Mouse (Mus musculus): ENCODE measurements at regions not wholly inside any gene's neighbourhood (a gene's known extent, or its start where the extent isn't known, plus 50 kb on each side); places are given as distances from the start of the nearest gene placed in this dataset.
A peak's percentile ranks its signal among the peaks of the same experiment; 100 is the strongest.

DNA sequence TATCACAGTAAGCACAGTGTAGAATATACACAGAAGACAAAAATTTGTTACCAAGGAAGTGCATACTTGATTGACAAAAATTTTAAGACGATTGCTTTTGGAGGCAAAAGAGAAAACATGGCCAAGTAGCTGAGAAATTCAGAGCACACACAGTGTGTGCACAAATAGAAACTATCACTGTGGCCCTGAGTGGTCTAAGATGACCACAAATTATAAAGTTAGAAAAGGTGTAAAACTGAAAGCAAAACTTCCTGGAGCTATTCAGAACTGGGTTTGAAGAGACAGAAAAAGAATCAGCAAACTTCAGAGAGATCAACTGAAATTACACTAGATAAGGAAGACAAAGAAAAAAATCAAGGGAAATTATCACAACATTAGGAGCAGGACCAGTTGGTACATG lies 487.6 kb downstream of the Car8 start:
- H3K27ac ChIP-seq (replicated peaks) = no peak overlapping the region
- H3K4me2 ChIP-seq = no peak overlapping the region
- H3K4me3 ChIP-seq = no peak overlapping the region
- WGBS = 83% methylated on average over 1 of the region's 1 CpGs
- no peaks in the 10 kb centered on the region for H3K4me1 ChIP-seq (replicated peaks)
- ATAC-seq (ENCODE audit: low read depth) = no peak
- H3K27me3 ChIP-seq = no peaks in the 10 kb centered on the region
- no peaks in the 10 kb centered on the region for H3K36me3 ChIP-seq
- H3K9me3 ChIP-seq = no peaks in the 10 kb centered on the region
- H3K9ac ChIP-seq = no peak overlapping the region

DNA sequence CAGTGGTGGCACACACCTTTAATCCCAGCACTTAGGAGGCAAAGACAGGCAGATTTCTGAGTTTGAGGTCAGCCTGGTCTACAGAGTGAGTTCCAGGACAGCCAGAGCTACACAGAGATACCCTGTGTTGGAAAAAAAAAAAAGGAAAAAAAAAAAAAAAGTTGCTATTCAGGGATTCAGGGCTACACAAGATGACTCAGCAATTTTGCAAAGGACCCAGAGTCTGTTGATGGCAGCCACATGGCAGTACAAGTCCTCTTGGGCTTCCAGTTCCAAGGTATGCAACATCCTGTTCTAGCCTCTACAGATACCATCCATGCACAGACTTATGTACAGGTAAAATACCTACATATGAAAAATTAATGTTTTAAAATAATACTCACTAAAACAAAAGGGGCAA lies 515.9 kb downstream of the Car8 start:
- Histone ChIP-seq H3K27ac (replicated peaks) (no peak overlapping the region), H3K9ac (no peak overlapping the region), H3K27me3 (no peaks in the 10 kb centered on the region)

DNA sequence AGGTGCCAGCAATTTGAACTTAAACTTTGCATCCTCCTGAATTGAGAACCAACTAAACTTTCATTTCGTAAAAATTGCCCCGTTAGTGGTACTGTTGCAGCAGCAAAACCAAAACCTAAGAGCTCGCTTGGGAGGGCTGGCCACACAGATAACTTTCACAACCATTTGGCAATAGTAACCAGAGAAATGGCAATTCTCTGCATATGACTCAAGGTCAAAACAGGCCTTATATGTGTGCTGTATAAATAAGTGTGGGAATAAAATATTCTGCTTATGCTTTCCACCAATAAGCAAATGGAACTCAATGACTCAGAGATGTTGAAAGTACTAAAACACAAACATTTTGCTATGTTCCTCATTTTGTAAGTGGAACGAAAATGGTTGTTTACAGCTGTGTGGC lies 550.3 kb downstream of the Car8 start:
- H3K4me3 ChIP-seq = no peak overlapping the region

More for the DNA sequence above, 515.9 kb downstream of the Car8 start:
- H3K9me3 ChIP-seq = no peaks in the 10 kb centered on the region
- no peaks in the 10 kb centered on the region for H3K36me3 ChIP-seq
- no peak overlapping the region for H3K4me3 ChIP-seq
- H3K4me1 ChIP-seq (replicated peaks) = no peaks in the 10 kb centered on the region
- no peak for ATAC-seq (ENCODE audit: low read depth)
- H3K4me2 ChIP-seq = no peak overlapping the region

DNA sequence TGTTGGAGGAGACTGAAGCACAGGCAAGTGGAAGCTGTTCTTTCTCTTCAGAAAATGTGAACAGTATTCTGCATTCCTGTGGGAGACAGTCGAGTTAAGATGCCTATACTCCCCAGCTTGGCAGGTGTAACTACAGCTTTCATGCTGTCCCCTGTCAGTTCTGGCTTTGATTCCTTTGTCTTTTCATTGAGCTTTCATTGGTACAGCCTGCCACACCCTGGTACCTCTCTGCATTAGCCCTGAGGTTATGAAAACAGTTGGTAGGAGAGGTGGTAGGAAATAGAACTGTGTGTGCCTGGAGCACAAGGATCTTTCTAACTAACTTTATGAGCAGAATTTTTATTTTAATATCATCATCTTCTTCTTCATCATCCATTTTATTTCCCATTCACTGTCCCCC lies 551.6 kb downstream of the Car8 start:
- no peak overlapping the region for H3K9ac ChIP-seq
- H3K4me3 ChIP-seq = no peak overlapping the region
- 80% methylated on average over 1 of the region's 1 CpGs for WGBS
- H3K27ac ChIP-seq (replicated peaks) = no peak overlapping the region
- no peaks in the 10 kb centered on the region for H3K9me3 ChIP-seq
- no peaks in the 10 kb centered on the region for H3K27me3 ChIP-seq
- H3K4me2 ChIP-seq = no peak overlapping the region
- H3K4me1 ChIP-seq (replicated peaks) = no peaks in the 10 kb centered on the region
- H3K36me3 ChIP-seq = no peaks in the 10 kb centered on the region
- ATAC-seq (ENCODE audit: low read depth) = no peak

More for the DNA sequence above, 550.3 kb downstream of the Car8 start:
- 87% methylated on average over 4 of the region's 4 CpGs for WGBS
- Histone ChIP-seq H3K36me3 (no peaks in the 10 kb centered on the region), H3K4me1 (replicated peaks) (no peaks in the 10 kb centered on the region), H3K9me3 (no peaks in the 10 kb centered on the region; the same call in 1 of the 2 replicates), H3K27me3 (no peaks in the 10 kb centered on the region), H3K27ac (replicated peaks) (no peak overlapping the region), H3K4me2 (no peak overlapping the region), H3K9ac (no peak overlapping the region)
- no peak for ATAC-seq (ENCODE audit: low read depth)

DNA sequence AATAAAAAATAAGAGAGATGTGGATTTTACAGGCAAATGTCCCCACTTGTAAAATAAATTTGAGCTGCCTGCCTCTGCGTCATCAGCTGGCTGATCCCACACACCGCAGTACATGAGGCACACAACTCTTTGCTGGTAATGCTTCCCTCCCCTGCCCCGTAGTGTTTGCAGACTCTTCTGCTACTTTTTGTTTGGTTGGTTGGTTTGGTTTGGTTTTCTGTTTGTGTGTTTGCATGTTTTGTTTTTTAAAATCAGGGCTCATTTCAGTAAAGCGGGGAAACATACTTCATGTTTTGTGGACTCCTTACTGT lies 568.1 kb downstream of the Car8 start:
- ATAC-seq (ENCODE audit: low read depth) = no peak
- H3K27ac ChIP-seq (replicated peaks) = no peak overlapping the region
- 79% methylated on average over 4 of the region's 4 CpGs for WGBS
- H3K36me3 ChIP-seq = no peaks in the 10 kb centered on the region
- H3K4me2 ChIP-seq = no peak overlapping the region
- H3K9ac ChIP-seq = no peak overlapping the region
- H3K4me3 ChIP-seq = no peak overlapping the region
- H3K4me1 ChIP-seq (replicated peaks) = no peaks in the 10 kb centered on the region
- H3K27me3 ChIP-seq = no peaks in the 10 kb centered on the region
- peaks cover 6% of the 10 kb centered on the region; the same call in 1 of the 2 replicates for H3K9me3 ChIP-seq

DNA sequence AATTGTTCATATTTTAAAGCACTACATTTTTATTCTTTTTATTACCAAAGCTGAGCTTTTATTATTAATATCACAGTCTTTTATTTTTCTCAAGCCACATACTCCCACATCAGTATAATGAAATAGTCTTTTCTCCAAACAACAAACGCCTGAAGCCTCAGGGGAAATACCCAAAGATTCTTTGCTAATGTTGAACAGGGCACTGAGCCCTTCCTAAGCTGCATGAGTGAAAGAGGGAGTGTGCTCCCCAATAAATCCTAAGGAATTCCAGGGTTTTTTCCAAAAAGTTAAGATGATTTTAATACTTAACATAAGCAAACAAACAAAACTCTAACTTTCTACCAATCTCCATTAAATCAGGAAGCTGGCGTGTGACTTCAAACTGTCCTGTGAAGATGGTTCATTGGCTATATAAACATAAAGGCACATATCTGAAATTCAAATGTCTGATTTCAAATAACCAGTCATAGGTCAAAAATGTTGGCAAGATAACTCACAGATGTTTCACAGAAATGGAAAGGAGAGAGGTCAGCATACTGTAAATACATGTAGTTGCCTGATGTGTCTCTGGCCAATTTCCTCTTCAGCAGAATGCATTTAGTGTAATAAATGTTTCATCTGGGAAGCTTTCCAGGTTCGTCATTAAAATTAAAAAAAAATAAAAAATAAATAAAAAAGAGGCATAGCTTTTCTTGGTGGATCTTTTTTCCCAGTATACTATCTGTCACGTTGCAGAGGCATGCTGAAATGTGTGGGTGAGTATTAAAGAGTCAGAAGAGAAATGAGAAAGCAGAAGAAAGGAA lies 568.6 kb downstream of the Car8 start:
- no peak overlapping the region for H3K4me3 ChIP-seq
- H3K9me3 ChIP-seq = peaks cover 2% of the 10 kb centered on the region; the same call in 1 of the 2 replicates
- no peak overlapping the region for H3K27ac ChIP-seq (replicated peaks)
- no peak for ATAC-seq (ENCODE audit: low read depth)
- H3K36me3 ChIP-seq = no peaks in the 10 kb centered on the region
- 64% methylated on average over 4 of the region's 4 CpGs for WGBS
- no peak overlapping the region for H3K9ac ChIP-seq
- no peak overlapping the region for H3K4me2 ChIP-seq
- H3K27me3 ChIP-seq = no peaks in the 10 kb centered on the region
- no peaks in the 10 kb centered on the region for H3K4me1 ChIP-seq (replicated peaks)

DNA sequence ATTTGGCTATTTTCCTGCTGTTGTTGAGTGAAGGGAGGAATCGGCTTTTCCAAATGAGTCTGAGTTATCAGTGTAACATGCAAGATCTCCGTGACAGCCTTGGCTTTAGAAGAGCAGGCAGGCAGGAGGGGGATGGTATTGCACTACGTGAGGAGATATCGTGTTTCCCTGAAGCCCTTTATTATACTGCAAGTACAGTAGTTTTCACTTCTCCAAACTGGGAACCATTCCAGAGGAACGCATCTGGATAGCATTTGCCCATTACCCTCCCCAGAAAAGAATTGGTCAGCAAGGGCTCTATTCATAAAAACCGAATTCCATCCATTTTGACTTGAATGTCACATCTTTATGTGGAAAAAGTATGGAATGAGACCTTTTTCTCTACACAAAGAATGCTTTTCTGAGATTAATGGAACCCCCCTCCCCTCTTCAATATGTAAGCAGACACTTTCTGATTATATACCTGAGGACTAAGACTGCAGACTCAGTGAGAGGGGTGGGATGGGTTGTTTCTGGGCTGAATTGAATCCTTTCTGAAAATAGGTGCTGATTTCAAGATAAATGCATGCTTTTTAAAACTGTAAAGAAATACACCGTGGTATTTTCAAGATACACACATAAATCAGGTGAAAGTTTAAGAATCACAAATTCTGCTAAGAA lies 571.8 kb downstream of the Car8 start:
- H3K27ac ChIP-seq (replicated peaks) = no peak overlapping the region
- no peak overlapping the region for H3K4me3 ChIP-seq
- 66% methylated on average over 7 of the region's 7 CpGs for WGBS
- no peak for ATAC-seq (ENCODE audit: low read depth)
- no peaks in the 10 kb centered on the region for H3K4me1 ChIP-seq (replicated peaks)
- no peaks in the 10 kb centered on the region for H3K36me3 ChIP-seq
- no peak overlapping the region for H3K9ac ChIP-seq
- H3K27me3 ChIP-seq = no peaks in the 10 kb centered on the region
- no peaks in the 10 kb centered on the region for H3K9me3 ChIP-seq
- H3K4me2 ChIP-seq = no peak overlapping the region

DNA sequence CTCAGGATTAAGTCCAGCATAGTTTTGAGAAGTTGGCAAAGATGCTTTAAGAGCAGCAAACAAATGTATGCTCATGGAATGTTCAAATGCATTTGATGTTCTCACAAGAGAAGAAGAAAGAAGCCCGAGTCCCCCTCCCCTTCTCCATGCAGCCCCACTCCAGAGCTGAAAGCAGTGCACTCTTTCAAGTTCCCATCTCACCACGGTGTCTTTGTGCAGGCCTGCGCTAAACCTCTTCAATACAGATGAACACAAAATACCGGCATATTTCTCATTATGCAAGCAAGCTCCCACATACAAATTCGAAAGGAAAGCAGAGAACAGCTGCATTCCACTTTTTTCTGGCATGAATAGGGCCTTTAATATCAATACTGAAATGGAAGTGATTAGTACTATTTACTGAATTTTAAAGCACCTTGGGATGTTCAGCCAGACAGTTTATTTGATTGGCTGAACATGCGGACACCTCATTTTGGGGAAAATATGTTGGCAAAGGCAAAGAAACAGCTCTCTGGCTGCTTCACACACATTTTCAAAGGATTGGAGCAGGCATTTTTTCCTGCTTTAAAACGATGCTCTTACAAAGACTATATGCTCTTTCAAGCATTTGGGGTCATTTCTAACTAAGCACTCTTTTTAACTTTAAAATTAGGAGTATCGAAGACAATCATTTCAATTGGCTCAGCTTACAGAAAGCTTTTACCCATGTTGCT lies 595.8 kb downstream of the Car8 start:
- Histone ChIP-seq H3K27me3 (no peaks in the 10 kb centered on the region), H3K27ac (replicated peaks) (no peak overlapping the region), H3K9me3 (no peaks in the 10 kb centered on the region), H3K4me1 (replicated peaks) (no peaks in the 10 kb centered on the region), H3K36me3 (no peaks in the 10 kb centered on the region), H3K4me2 (no peak overlapping the region), H3K4me3 (no peak overlapping the region), H3K9ac (no peak overlapping the region)
- WGBS = 74% methylated on average over 8 of the region's 8 CpGs
- no peak for ATAC-seq (ENCODE audit: low read depth)

DNA sequence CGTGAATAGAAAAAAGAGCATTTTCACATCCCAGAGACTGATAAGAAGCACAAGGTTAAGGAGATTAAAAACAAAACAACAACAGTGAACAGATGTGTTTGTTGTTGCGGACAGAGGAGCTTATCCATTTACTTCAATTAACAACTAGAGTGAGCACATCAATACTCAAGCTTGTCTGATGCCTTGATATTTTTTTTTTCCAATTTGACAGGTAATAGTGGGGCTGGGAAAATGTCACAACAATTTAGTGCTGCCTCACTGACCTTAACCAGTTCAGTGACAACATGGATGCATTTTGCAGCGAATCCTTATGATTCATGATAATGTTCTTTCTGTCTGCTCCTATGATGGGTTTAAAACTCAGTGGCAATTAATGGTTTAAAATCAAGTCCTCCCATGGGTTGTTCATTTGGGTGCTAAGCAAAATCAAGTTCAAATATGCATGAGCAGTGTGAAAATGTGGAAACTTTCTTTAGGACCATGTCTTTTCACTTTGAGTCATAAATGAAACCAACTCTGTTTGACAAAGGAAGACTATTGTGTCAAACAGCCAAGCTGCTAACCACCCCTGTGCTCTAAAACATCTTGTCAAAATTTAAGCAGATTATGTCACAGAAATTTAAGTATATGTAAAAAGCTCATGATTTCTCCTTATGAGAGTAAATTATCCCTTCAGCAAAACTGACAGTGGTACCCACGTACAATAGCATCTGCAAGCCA lies 641.0 kb downstream of the Car8 start:
- Histone ChIP-seq H3K27ac (replicated peaks) (no peak overlapping the region), H3K4me3 (no peak overlapping the region), H3K4me2 (no peak overlapping the region), H3K9me3 (no peaks in the 10 kb centered on the region), H3K4me1 (replicated peaks) (no peaks in the 10 kb centered on the region), H3K36me3 (no peaks in the 10 kb centered on the region), H3K9ac (no peak overlapping the region), H3K27me3 (no peaks in the 10 kb centered on the region)
- ATAC-seq (ENCODE audit: low read depth) = no peak
- 79% methylated on average over 4 of the region's 4 CpGs for WGBS

DNA sequence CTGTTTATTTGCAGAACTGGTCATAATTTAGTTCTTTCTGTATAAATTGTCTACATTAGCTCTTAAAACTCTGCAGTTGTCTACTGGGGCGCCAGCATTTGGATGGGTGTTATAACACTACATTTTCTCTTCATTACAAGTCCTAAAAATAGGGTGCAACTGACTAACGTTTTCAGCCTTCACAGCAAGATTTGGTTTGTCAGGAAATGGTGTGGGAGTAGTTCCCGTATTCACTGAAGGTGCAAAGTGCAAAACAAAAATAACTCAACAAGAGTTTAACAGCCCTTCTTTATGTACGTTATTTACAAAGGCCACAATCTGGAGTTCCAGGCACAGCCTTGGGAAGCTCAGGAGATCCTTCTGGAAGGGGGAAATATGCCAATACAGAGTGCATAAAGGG lies 642.7 kb downstream of the Car8 start:
- Histone ChIP-seq H3K36me3 (no peaks in the 10 kb centered on the region), H3K4me2 (no peak overlapping the region), H3K27me3 (no peaks in the 10 kb centered on the region), H3K9ac (no peak overlapping the region), H3K4me3 (no peak overlapping the region), H3K27ac (replicated peaks) (no peak overlapping the region), H3K9me3 (no peaks in the 10 kb centered on the region), H3K4me1 (replicated peaks) (no peaks in the 10 kb centered on the region)
- no peak for ATAC-seq (ENCODE audit: low read depth)
- 74% methylated on average over 4 of the region's 4 CpGs for WGBS

DNA sequence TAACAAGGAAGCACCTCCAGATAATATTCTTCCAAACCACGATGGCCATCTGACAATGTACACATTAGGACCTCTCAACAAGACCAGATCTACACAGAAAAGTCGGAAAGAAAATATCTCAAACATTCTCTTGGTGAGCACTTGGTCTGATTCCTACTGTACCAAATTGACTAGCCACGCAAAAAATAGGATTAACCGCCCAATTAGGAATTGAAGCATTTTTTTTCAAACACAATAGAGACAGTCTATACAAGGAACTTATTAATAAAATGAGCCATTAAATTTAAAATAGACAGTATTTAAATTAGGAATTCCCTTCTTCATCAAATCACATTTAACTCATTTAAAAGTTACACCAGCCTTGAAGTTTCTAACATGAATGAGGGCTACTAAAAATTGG lies 655.0 kb downstream of the Car8 start:
- no peaks in the 10 kb centered on the region for H3K27me3 ChIP-seq
- no peak overlapping the region for H3K27ac ChIP-seq (replicated peaks)
- 88% methylated on average over 4 of the region's 4 CpGs for WGBS
- H3K4me3 ChIP-seq = no peak overlapping the region
- H3K9ac ChIP-seq = no peak overlapping the region
- H3K36me3 ChIP-seq = no peaks in the 10 kb centered on the region
- no peak overlapping the region for H3K4me2 ChIP-seq
- H3K9me3 ChIP-seq = no peaks in the 10 kb centered on the region
- no peak for ATAC-seq (ENCODE audit: low read depth)
- peaks cover 25% of the 10 kb centered on the region for H3K4me1 ChIP-seq (replicated peaks)

DNA sequence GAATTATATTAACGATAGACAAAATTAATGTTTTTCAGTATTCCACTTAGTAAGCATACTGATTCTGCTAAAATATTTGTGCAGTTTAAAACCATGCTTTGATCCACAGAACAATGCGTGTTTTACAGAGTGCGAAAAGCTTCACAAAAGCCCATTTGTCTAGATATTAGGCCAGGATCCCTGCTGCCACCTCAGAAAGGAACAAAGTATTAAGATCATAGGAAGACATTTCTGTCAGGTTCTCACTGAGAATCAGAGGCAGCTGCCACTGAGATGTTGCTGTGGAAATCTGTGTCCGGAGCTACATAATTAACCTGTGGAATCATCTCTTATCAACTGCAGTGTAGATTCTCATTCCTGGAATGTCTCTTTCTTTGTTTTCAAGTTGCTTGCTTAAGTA lies 656.9 kb downstream of the Car8 start:
- Histone ChIP-seq H3K9ac (0 out of 2 replicates have a peak overlapping the region, but pooled peaks have one; percentile 32), H3K36me3 (no peaks in the 10 kb centered on the region), H3K27me3 (no peaks in the 10 kb centered on the region), H3K9me3 (no peaks in the 10 kb centered on the region), H3K27ac (replicated peaks) (peak overlapping the region; percentile 78), H3K4me3 (no peak overlapping the region), H3K4me2 (no peak overlapping the region), H3K4me1 (replicated peaks) (peaks cover 25% of the 10 kb centered on the region)
- 63% methylated on average over 4 of the region's 4 CpGs for WGBS
- no peak for ATAC-seq (ENCODE audit: low read depth)
